Mouse (Mus musculus) liver, adult 2 months (tissue): ENCODE data around the gene Gfra1. TPM values are rescaled to one million over a fixed set of nuclear protein-coding genes. Genes with fewer than 3 reads are reported as not detected.

Experiments
- DNase-seq: peaks from one replicate; pipeline ENCODE4 v3.0.0-alpha.2; 2011; ENCODE audit warnings: low read depth, low spot score; ENCODE audit errors: extremely low read depth
- H3K27ac ChIP-seq: fragments of 200-500 bp; replicated peaks from 2 replicates; pipeline ENCODE4 v1.5.1; 2012; ENCODE audit warnings: low read depth, mild to moderate bottlenecking, control low read depth, inconsistent platforms, low read length; ENCODE audit not compliant: insufficient read depth
- H3K27me3 ChIP-seq: fragments of 200-500 bp; 2 replicates; pipeline ENCODE4 v1.6.1; 2012; ENCODE audit warnings: mild to moderate bottlenecking, moderate library complexity, low read length, inconsistent platforms; ENCODE audit not compliant: control insufficient read depth, insufficient read depth
- H3K36me3 ChIP-seq: fragments of 200-500 bp; 2 replicates; pipeline ENCODE4 v1.6.1; 2012; ENCODE audit warnings: low read length, inconsistent platforms; ENCODE audit not compliant: control insufficient read depth, insufficient read depth
- H3K4me1 ChIP-seq: fragments of 200-500 bp; 2 replicates; pipeline ENCODE4 v1.6.1; 2011; ENCODE audit warnings: low read length; ENCODE audit not compliant: control insufficient read depth, insufficient read depth
- H3K4me3 ChIP-seq: fragments of 200-500 bp; 2 replicates; pipeline ENCODE4 v1.5.1; 2011; ENCODE audit warnings: low read depth, mild to moderate bottlenecking, control low read depth, low read length, moderate library complexity; ENCODE audit not compliant: insufficient read depth
- H3K79me2 ChIP-seq: fragments of 200-500 bp; 2 replicates; pipeline ENCODE4 v1.6.1; 2012; ENCODE audit warnings: inconsistent platforms, mild to moderate bottlenecking, low read length, moderate library complexity; ENCODE audit not compliant: control insufficient read depth, insufficient read depth
- H3K9ac ChIP-seq: fragments of 200-500 bp; 2 replicates; pipeline ENCODE4 v1.6.1; 2012; ENCODE audit warnings: low read depth, mild to moderate bottlenecking, control low read depth, inconsistent platforms, low read length
- CTCF ChIP-seq: fragments of 200-500 bp; IDR thresholded peaks from 2 replicates; pipeline ENCODE4 v1.5.1; 2011; ENCODE audit warnings: low read depth, low read length, control low read depth
- POLR2A ChIP-seq: fragments of 200-500 bp; IDR thresholded peaks from 2 replicates; pipeline ENCODE4 v1.6.1; 2011; ENCODE audit warnings: low read length, control low read depth; ENCODE audit not compliant: insufficient read depth; ENCODE audit errors: extremely low read depth
- WGBS: fragments of 180-500 bp; shearing (Covaris S2); methylation state at CpG from one replicate; pipeline ENCODE4 v1.1.7; 2018; 5-methylcytosine and 5-hydroxymethylcytosine counted together
- polyA plus RNA-seq: library from polyadenylated mRNA; depleted of rRNA; stranded (reverse); fragments of >200 nt; gene quantifications from 2 replicates; pipeline ENCODE4 v1.2.3, GENCODE M21; 2012
- total RNA-seq: library from RNA; depleted of rRNA; stranded (reverse); fragments of >200 nt; gene quantifications from 2 replicates; pipeline ENCODE4 v1.2.3, GENCODE M21; 2014

Gene Gfra1
- total and polyA plus RNA-seq, 2 experiments, result 38.9 to 101 TPM

- 87% methylated on average over 25 of the region's 25 CpGs for WGBS
- Histone ChIP-seq H3K4me1 (no peaks in the 10 kb centered on the region), H3K27me3 (no peaks in the 10 kb centered on the region), H3K36me3 (no peaks in the 10 kb centered on the region), H3K9ac (no peak overlapping the region), H3K27ac (no peak overlapping the region), H3K4me3 (no peak overlapping the region), H3K79me2 (no peaks in the 10 kb centered on the region)
- no peak for DNase-seq
- no peak for TF ChIP-seq CTCF
- TF ChIP-seq POLR2A, result no peak
Measured at GRCm38 (mm10) chr19:58220061-58220831, 235.5 kb downstream of the Gfra1 start.

GRCm38 (mm10) chr19:58217591-58217990 lies 238.1 kb downstream of the Gfra1 start:
- H3K27me3 ChIP-seq, result no peaks in the 10 kb centered on the region
- 71% methylated on average over 4 of the region's 4 CpGs for WGBS
- no peak overlapping the region for H3K9ac ChIP-seq
- no peaks in the 10 kb centered on the region for H3K4me1 ChIP-seq
- no peak overlapping the region for H3K27ac ChIP-seq
- no peaks in the 10 kb centered on the region for H3K79me2 ChIP-seq
- H3K36me3 ChIP-seq, result no peaks in the 10 kb centered on the region
- TF ChIP-seq POLR2A (no peak), CTCF (no peak)
- no peak overlapping the region for H3K4me3 ChIP-seq
- DNase-seq, result no peak

- DNase-seq, result no peak
- H3K79me2 ChIP-seq, result no peaks in the 10 kb centered on the region
- WGBS, result 82% methylated on average over 10 of the region's 10 CpGs
- H3K36me3 ChIP-seq, result no peaks in the 10 kb centered on the region
- no peaks in the 10 kb centered on the region for H3K27me3 ChIP-seq
- H3K4me1 ChIP-seq, result no peaks in the 10 kb centered on the region
- no peak overlapping the region for H3K4me3 ChIP-seq
- no peak overlapping the region for H3K27ac ChIP-seq
- H3K9ac ChIP-seq, result no peak overlapping the region
- TF ChIP-seq CTCF, result no peak
- TF ChIP-seq POLR2A, result no peak
Measured at GRCm38 (mm10) chr19:58206496-58207044, 249.1 kb downstream of the Gfra1 start.

- Histone ChIP-seq H3K27me3 (no peaks in the 10 kb centered on the region), H3K4me3 (no peak overlapping the region), H3K79me2 (no peaks in the 10 kb centered on the region), H3K27ac (no peak overlapping the region), H3K36me3 (no peaks in the 10 kb centered on the region), H3K9ac (no peak overlapping the region), H3K4me1 (no peaks in the 10 kb centered on the region)
- TF ChIP-seq CTCF (no peak), POLR2A (no peak)
- DNase-seq, result no peak
- 95% methylated on average over 7 of the region's 7 CpGs for WGBS
Measured at GRCm38 (mm10) chr19:58205470-58205869, 250.2 kb downstream of the Gfra1 start.

- DNase-seq, result no peak
- TF ChIP-seq POLR2A (no peak), CTCF (no peak)
- no peak overlapping the region for H3K9ac ChIP-seq
- no peaks in the 10 kb centered on the region for H3K36me3 ChIP-seq
- H3K4me1 ChIP-seq, result no peaks in the 10 kb centered on the region
- H3K4me3 ChIP-seq, result no peak overlapping the region
- no peaks in the 10 kb centered on the region for H3K79me2 ChIP-seq
- H3K27ac ChIP-seq, result no peak overlapping the region
- no peaks in the 10 kb centered on the region for H3K27me3 ChIP-seq
- WGBS, result 90% methylated on average over 5 of the region's 5 CpGs
Measured at GRCm38 (mm10) chr19:58202627-58203026, 253.1 kb downstream of the Gfra1 start.

GRCm38 (mm10) chr19:58199679-58200078 lies 256.0 kb downstream of the Gfra1 start:
- Histone ChIP-seq H3K36me3 (no peaks in the 10 kb centered on the region), H3K9ac (no peak overlapping the region), H3K4me1 (no peaks in the 10 kb centered on the region), H3K27me3 (no peaks in the 10 kb centered on the region), H3K4me3 (no peak overlapping the region), H3K27ac (no peak overlapping the region), H3K79me2 (no peaks in the 10 kb centered on the region)
- TF ChIP-seq CTCF (no peak), POLR2A (no peak)
- 90% methylated on average over 5 of the region's 5 CpGs for WGBS
- no peak for DNase-seq
